Mouse (Mus musculus): ENCODE data around the gene Tusc2. TPM values are rescaled to one million over a fixed set of nuclear protein-coding genes. Genes with fewer than 3 reads are reported as not detected.

Gene Tusc2
- total and polyA plus RNA-seq, 3 experiments: 36.2 to 48.9 TPM; not detected in 1

DNA sequence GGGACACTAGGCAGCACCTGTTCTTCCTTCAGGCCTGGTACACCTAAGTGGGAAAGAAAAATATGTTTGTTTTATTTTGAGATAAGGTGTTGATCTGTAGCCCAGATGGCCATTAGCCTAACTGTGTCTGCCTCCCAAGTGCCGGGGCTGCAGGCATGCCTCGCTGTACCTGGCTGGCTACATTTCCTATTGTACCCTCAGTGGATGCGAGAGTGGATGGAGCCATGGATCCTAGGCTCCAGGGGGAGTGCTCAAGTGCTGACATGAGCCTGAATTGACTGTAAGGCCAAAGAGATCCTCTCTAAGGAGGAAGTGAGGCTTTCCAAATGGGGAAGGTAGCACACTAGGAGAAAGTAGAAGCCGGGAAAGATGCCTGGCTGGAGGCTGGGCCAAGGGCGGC is 15.1 kb upstream of the Tusc2 start:
- Histone ChIP-seq H3K36me3 (ENCODE audit: control insufficient read depth in 1 of 2, insufficient read depth in 2 of 2, low read length in 2 of 2) (peaks cover 0 to 10% of the 10 kb centered on the region in 2 experiments; a peak in 2 of 4 replicates), H3K79me2 (ENCODE audit: control insufficient read depth, insufficient read depth, low read length, poor library complexity) (peaks cover 2% of the 10 kb centered on the region; the same call in 1 of the 2 replicates), H3K4me1 (ENCODE audit: control insufficient read depth in 1 of 2, insufficient read depth in 2 of 2, low read length in 2 of 2) (peaks cover 8 to 20% of the 10 kb centered on the region in 2 experiments), H3K27me3 (ENCODE audit: control insufficient read depth in 1 of 2, insufficient read depth in 2 of 2, low read length in 2 of 2) (no peaks in the 10 kb centered on the region), H3K9me3 (replicated peaks; ENCODE audit: insufficient read depth, low read length) (no peaks in the 10 kb centered on the region), H3K9ac (ENCODE audit: control insufficient read depth, low read depth, low read length, poor library complexity, severe bottlenecking) (no peak overlapping the region), H3K4me3 (ENCODE audit: control insufficient read depth in 1 of 2, insufficient read depth in 1 of 2, low read depth in 2 of 2, low read length in 2 of 2) (no peak overlapping the region), H3K27ac (ENCODE audit: control insufficient read depth, low read depth, low read length) (no peak overlapping the region)
- TF ChIP-seq CTCF (IDR thresholded peaks at IDR 0.05 in 2 of 3, conservative IDR thresholded peaks at IDR 0.05 in 1 of 3; ENCODE audit: control insufficient read depth in 1 of 3, insufficient read depth in 1 of 3, low read depth in 2 of 3, low read length in 3 of 3, poor library complexity in 1 of 3, severe bottlenecking in 1 of 3) (no peak), NELFE (IDR thresholded peaks at IDR 0.05; ENCODE audit: low read depth, low read length) (no peak), TCF12 (IDR thresholded peaks at IDR 0.05; ENCODE audit: low read depth, low read length) (no peak), MYB (IDR thresholded peaks at IDR 0.05; ENCODE audit: low read depth, low read length) (no peak), CHD1 (IDR thresholded peaks at IDR 0.05; ENCODE audit: low read depth, low read length) (no peak), NRF1 (IDR thresholded peaks at IDR 0.05; ENCODE audit: insufficient read depth, low read depth, low read length, poor library complexity, severe bottlenecking) (no peak)
- DNase-seq (ENCODE audit: low read depth, low spot score): no peak

DNA sequence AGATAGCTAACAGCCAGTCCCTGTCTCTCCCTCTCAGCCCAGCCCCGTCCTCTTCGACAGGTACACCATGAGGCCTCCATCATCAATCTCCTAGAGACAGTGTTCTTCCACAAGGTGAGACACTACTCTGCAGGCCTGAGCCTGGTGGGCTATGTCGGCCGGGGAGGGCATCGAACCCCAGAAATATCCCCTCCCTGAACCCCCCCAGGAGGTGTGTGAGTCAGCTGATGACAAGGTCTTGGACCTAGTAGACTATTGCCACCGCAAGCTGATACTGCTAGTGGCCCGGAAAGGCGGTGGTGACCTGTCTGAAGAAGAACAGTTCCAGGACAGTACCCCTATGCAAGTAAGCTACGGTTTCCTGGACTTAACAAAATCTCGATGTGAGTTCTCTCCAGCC is 14.2 kb upstream of the Tusc2 start:
- Histone ChIP-seq H3K27me3 (ENCODE audit: control insufficient read depth in 1 of 2, insufficient read depth in 2 of 2, low read length in 2 of 2) (no peaks in the 10 kb centered on the region), H3K36me3 (ENCODE audit: control insufficient read depth in 1 of 2, insufficient read depth in 2 of 2, low read length in 2 of 2) (peaks cover 0 to 14% of the 10 kb centered on the region in 2 experiments; a peak in 2 of 4 replicates), H3K27ac (ENCODE audit: control insufficient read depth, low read depth, low read length) (no peak overlapping the region), H3K4me1 (ENCODE audit: control insufficient read depth in 1 of 2, insufficient read depth in 2 of 2, low read length in 2 of 2) (peaks cover 10 to 25% of the 10 kb centered on the region in 2 experiments), H3K79me2 (ENCODE audit: control insufficient read depth, insufficient read depth, low read length, poor library complexity) (peaks cover 3% of the 10 kb centered on the region), H3K9me3 (replicated peaks; ENCODE audit: insufficient read depth, low read length) (no peaks in the 10 kb centered on the region), H3K4me3 (ENCODE audit: control insufficient read depth in 1 of 2, insufficient read depth in 1 of 2, low read depth in 2 of 2, low read length in 2 of 2) (no peak overlapping the region), H3K9ac (ENCODE audit: control insufficient read depth, low read depth, low read length, poor library complexity, severe bottlenecking) (no peak overlapping the region)
- TF ChIP-seq TAL1 (IDR thresholded peaks at IDR 0.05; ENCODE audit: low read length): no peak
- no peak for TF ChIP-seq ZC3H11A (IDR thresholded peaks at IDR 0.05; ENCODE audit: low read depth, low read length)
- TF ChIP-seq UBTF (IDR thresholded peaks at IDR 0.05; ENCODE audit: borderline replicate concordance, insufficient read depth, low read depth, low read length): no peak
- DNase-seq (ENCODE audit: low read depth, low spot score): no peak

DNA sequence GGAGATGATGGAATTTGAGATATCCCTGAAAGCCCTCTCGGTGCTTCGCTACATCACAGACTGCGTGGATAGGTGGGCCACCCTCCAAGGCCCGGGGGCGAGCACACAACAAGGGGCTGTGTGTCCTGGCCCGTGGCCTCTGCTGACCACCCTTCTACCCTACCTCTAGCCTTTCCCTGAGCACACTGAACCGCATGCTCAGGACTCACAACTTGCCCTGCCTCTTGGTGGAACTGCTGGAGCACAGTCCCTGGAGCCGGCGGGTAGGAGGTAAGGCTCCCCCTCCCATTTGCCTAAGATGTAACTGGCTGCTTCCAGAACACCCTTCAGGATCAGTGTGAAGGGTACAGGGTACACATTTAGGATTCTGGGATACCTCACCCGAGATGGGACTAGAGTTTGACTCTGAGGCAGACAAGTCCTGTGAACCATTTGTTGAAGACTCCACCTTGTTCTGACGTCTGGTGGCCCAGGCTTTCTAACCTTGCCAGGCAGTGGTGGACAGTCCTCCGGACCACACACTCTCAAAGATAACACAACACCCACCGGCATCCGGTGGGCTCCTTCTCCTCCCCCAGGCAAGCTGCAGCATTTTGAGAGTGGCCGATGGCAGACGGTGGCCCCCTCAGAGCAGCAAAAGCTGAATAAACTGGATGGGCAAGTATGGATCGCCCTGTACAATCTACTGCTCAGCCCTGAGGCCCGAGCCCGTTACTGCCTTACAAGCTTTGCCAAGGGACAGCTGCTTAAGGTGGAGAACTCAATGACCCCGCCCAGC is 13.6 kb upstream of the Tusc2 start:
- H3K27ac ChIP-seq (ENCODE audit: control insufficient read depth, low read depth, low read length): no peak overlapping the region
- no peak for DNase-seq (ENCODE audit: low read depth, low spot score)
- peaks cover 10 to 25% of the 10 kb centered on the region in 2 experiments for H3K4me1 ChIP-seq (ENCODE audit: control insufficient read depth in 1 of 2, insufficient read depth in 2 of 2, low read length in 2 of 2)
- TF ChIP-seq JUND (IDR thresholded peaks at IDR 0.05; ENCODE audit: low read depth, low read length): no peak
- TF ChIP-seq MAX (IDR thresholded peaks at IDR 0.05; ENCODE audit: low read length): no peak
- TF ChIP-seq NRF1 (IDR thresholded peaks at IDR 0.05; ENCODE audit: insufficient read depth, low read depth, low read length, poor library complexity, severe bottlenecking): no peak
- no peak for TF ChIP-seq NELFE (IDR thresholded peaks at IDR 0.05; ENCODE audit: low read depth, low read length)
- TF ChIP-seq ZMIZ1 (IDR thresholded peaks at IDR 0.05; ENCODE audit: low read depth, low read length): no peak
- TF ChIP-seq KAT2A (conservative IDR thresholded peaks at IDR 0.05; ENCODE audit: low read depth, low read length): no peak
- TF ChIP-seq USF2 (IDR thresholded peaks at IDR 0.05; ENCODE audit: borderline replicate concordance in 1 of 2, insufficient read depth in 1 of 2, low read depth in 1 of 2, low read length in 2 of 2): no peak
- TF ChIP-seq ZKSCAN1 (IDR thresholded peaks at IDR 0.05; ENCODE audit: low read depth, low read length): no peak
- TF ChIP-seq CHD1 (IDR thresholded peaks at IDR 0.05; ENCODE audit: low read depth, low read length): no peak
- TF ChIP-seq HCFC1 (IDR thresholded peaks at IDR 0.05; ENCODE audit: low read depth, low read length): no peak
- no peak for TF ChIP-seq CTCF (IDR thresholded peaks at IDR 0.05 in 2 of 3, conservative IDR thresholded peaks at IDR 0.05 in 1 of 3; ENCODE audit: control insufficient read depth in 1 of 3, insufficient read depth in 1 of 3, low read depth in 2 of 3, low read length in 3 of 3, poor library complexity in 1 of 3, severe bottlenecking in 1 of 3)
- TF ChIP-seq TCF12 (IDR thresholded peaks at IDR 0.05; ENCODE audit: low read depth, low read length): no peak
- no peak for TF ChIP-seq MAZ (IDR thresholded peaks at IDR 0.05; ENCODE audit: low read depth, low read length)
- TF ChIP-seq EP300 (IDR thresholded peaks at IDR 0.05; ENCODE audit: low read depth in 1 of 2, low read length in 2 of 2): no peak
- no peak for TF ChIP-seq POLR2A (IDR thresholded peaks at IDR 0.05; ENCODE audit: control insufficient read depth in 1 of 2, insufficient read depth in 1 of 2, low read depth in 1 of 2, low read length in 2 of 2, poor library complexity in 1 of 2)
- no peak for TF ChIP-seq MYB (IDR thresholded peaks at IDR 0.05; ENCODE audit: low read depth, low read length)
- no peak for TF ChIP-seq ETS1 (IDR thresholded peaks at IDR 0.05; ENCODE audit: low read depth, low read length)
- TF ChIP-seq GATA1 (IDR thresholded peaks at IDR 0.05; ENCODE audit: low read depth, low read length): no peak
- H3K27me3 ChIP-seq (ENCODE audit: control insufficient read depth in 1 of 2, insufficient read depth in 2 of 2, low read length in 2 of 2): no peaks in the 10 kb centered on the region
- no peak overlapping the region for H3K4me3 ChIP-seq (ENCODE audit: control insufficient read depth in 1 of 2, insufficient read depth in 1 of 2, low read depth in 2 of 2, low read length in 2 of 2)
- H3K9ac ChIP-seq (ENCODE audit: control insufficient read depth, low read depth, low read length, poor library complexity, severe bottlenecking): no peak overlapping the region
- H3K79me2 ChIP-seq (ENCODE audit: control insufficient read depth, insufficient read depth, low read length, poor library complexity): peaks cover 7% of the 10 kb centered on the region
- H3K9me3 ChIP-seq (replicated peaks; ENCODE audit: insufficient read depth, low read length): no peaks in the 10 kb centered on the region
- H3K36me3 ChIP-seq (ENCODE audit: control insufficient read depth in 1 of 2, insufficient read depth in 2 of 2, low read length in 2 of 2): peaks cover 0 to 14% of the 10 kb centered on the region in 2 experiments; a peak in 2 of 4 replicates

All from MEL (cell line).